In genomic region chr13:117938761-117939160, GRCm38 (mm10) we compare ENCODE assay signal across 23 mouse cellular contexts.
"Had no signal": no experiment of that assay in that cellular context is flagged by ENCODE, and none has a peak within 500 bp of the region (broad histone marks: within the 10 kb centered on the region; RNA-seq: fewer than 3 reads in every experiment).

No protein-coding gene starts in this region.

- H3K4me1 ChIP-seq: limb, embryonic 10.5 days; limb, embryonic 13.5 days; liver, embryonic 12.5 days; liver, embryonic 15.5 days; lung, embryonic 15.5 days; megakaryocyte, embryonic 14.5 days; midbrain, embryonic 10.5 days; midbrain, embryonic 15.5 days; stomach, embryonic 15.5 days had no signal

- H3K9ac ChIP-seq: limb, embryonic 13.5 days; liver, embryonic 12.5 days; liver, embryonic 15.5 days; lung, embryonic 15.5 days; midbrain, embryonic 15.5 days; stomach, embryonic 15.5 days had no signal

- ATAC-seq: intestine, embryonic 16.5 days; liver, embryonic 12.5 days; midbrain, embryonic 15.5 days had no signal

- H3K36me3 ChIP-seq: limb, embryonic 10.5 days; limb, embryonic 13.5 days; liver, embryonic 12.5 days; liver, embryonic 15.5 days; lung, embryonic 15.5 days; midbrain, embryonic 10.5 days; midbrain, embryonic 15.5 days; stomach, embryonic 15.5 days had no signal

- H3K27ac ChIP-seq: left cerebral cortex, adult 2 months; limb, embryonic 10.5 days; limb, embryonic 13.5 days; liver, embryonic 12.5 days; liver, embryonic 15.5 days; lung, embryonic 15.5 days; midbrain, embryonic 10.5 days; midbrain, embryonic 15.5 days; stomach, embryonic 15.5 days had no signal

- DNase-seq: kidney, adult 18-20 months; kidney, adult 9 months; kidney, postnatal 14 days; kidney, postnatal 4 days; layer of hippocampus, postnatal 36 days; liver; lung, adult 18-20 months; lung, postnatal 10 days; lung, postnatal 36 days; right cerebral cortex, postnatal 25 days; spleen, adult 18-20 months; thymus, postnatal 25 days had no signal

- H3K9me3 ChIP-seq: limb, embryonic 10.5 days; limb, embryonic 13.5 days; liver, embryonic 12.5 days; liver, embryonic 15.5 days; lung, embryonic 15.5 days; megakaryocyte, embryonic 14.5 days; midbrain, embryonic 10.5 days; midbrain, embryonic 15.5 days; stomach, embryonic 15.5 days had no signal

- H3K4me2 ChIP-seq: limb, embryonic 13.5 days; liver, embryonic 12.5 days; liver, embryonic 15.5 days; lung, embryonic 15.5 days; midbrain, embryonic 15.5 days; stomach, embryonic 15.5 days had no signal

- H3K27me3 ChIP-seq: limb, embryonic 13.5 days; liver, embryonic 12.5 days; liver, embryonic 15.5 days; lung, embryonic 15.5 days; megakaryocyte, embryonic 14.5 days; midbrain, embryonic 15.5 days; stomach, embryonic 15.5 days had no signal

- H3K4me3 ChIP-seq: left cerebral cortex, adult 2 months; limb, embryonic 10.5 days; limb, embryonic 13.5 days; liver, embryonic 12.5 days; liver, embryonic 15.5 days; lung, embryonic 15.5 days; megakaryocyte, embryonic 14.5 days; midbrain, embryonic 10.5 days; midbrain, embryonic 15.5 days; stomach, embryonic 15.5 days had no signal
